In the genomic region with DNA sequence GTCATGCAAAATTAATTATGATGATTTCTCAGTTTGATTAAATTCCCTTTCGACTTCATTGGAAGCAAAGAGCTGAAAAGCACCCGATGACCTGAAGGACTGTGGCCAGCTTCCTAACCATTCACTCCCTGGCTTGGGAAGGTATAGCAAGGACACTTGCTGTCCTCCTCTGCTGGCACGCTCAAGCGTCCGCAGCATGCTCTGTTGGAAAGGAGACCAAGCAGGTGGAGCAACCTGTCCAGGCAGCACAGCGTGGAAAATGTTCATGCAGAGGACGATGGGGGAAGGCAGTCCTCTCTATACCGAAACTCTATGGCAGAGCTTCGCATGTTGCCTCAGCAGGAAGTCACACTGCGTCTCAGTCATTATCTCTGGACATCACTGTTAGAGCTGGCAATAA, we compare ENCODE assay signal across 21 mouse cellular contexts.
DNase-seq lines count a peak whose midpoint lies in the region; ATAC-seq and TF ChIP-seq lines count a peak whose summit lies in the region.
"Had no signal": no experiment of that assay in that cellular context is flagged by ENCODE, and none has a peak within 500 bp of the region (broad histone marks: within the 10 kb centered on the region; RNA-seq: fewer than 3 reads in every experiment).

No protein-coding gene starts in this region.

- H3K27ac ChIP-seq in cerebellum, adult 2 months (ENCODE audit: insufficient read depth, low read length), result peak overlapping the region; percentile 40
- no peak overlapping the region for H3K27ac ChIP-seq in hindbrain, postnatal 0 days
- H3K27ac ChIP-seq: embryonic facial prominence, embryonic 15.5 days; forebrain, embryonic 10.5 days; gastrocnemius, adult 2 months; hindbrain, embryonic 10.5 days; hindbrain, embryonic 14.5 days had no signal

- H3K9ac ChIP-seq in hindbrain, postnatal 0 days (replicated peaks; ENCODE audit: low read length), result no peak overlapping the region
- H3K9ac ChIP-seq: embryonic facial prominence, embryonic 15.5 days; heart, embryonic 12.5 days; hindbrain, embryonic 14.5 days had no signal

- H3K27me3 ChIP-seq in cerebellum, adult 2 months (ENCODE audit: control insufficient read depth, insufficient read depth, low read length), result no peaks in the 10 kb centered on the region
- H3K27me3 ChIP-seq in hindbrain, postnatal 0 days (ENCODE audit: insufficient read depth, low read length), result no peaks in the 10 kb centered on the region
- H3K27me3 ChIP-seq: CH12.LX; embryonic facial prominence, embryonic 15.5 days; heart, embryonic 12.5 days; Patski had no signal

- TF ChIP-seq POLR2A in cerebellum, adult 2 months (IDR thresholded peaks at IDR 0.05; ENCODE audit: borderline replicate concordance, insufficient read depth, low read length), result 0 out of 2 replicates have a peak, but pooled peaks have one; percentile 11

- H3K4me3 ChIP-seq in cerebellum, adult 2 months (replicated peaks; ENCODE audit: insufficient read depth, low read depth, low read length), result no peak overlapping the region
- no peak overlapping the region for H3K4me3 ChIP-seq in hindbrain, postnatal 0 days (ENCODE audit: low read length)
- H3K4me3 ChIP-seq: embryonic facial prominence, embryonic 15.5 days; erythroblast, embryonic 14.5 days; forebrain, embryonic 10.5 days; gastrocnemius, adult 2 months; heart, embryonic 12.5 days; hindbrain, embryonic 10.5 days had no signal

- H3K4me1 ChIP-seq in cerebellum, adult 2 months (ENCODE audit: control insufficient read depth, insufficient read depth, low read length), result peaks cover 16% of the 10 kb centered on the region
- H3K4me1 ChIP-seq in hindbrain, postnatal 0 days (ENCODE audit: insufficient read depth, low read length), result no peaks in the 10 kb centered on the region
- H3K4me1 ChIP-seq: embryonic facial prominence, embryonic 15.5 days; forebrain, embryonic 10.5 days; heart, embryonic 12.5 days; hindbrain, embryonic 10.5 days had no signal

- no peak for ATAC-seq in hindbrain, postnatal 0 days
- ATAC-seq: activated CD4-positive, CD25-positive, alpha-beta regulatory T cell, adult 4 months; forebrain, embryonic 14.5 days; intestine, postnatal 0 days; Patski had no signal

- no peak overlapping the region for H3K4me2 ChIP-seq in hindbrain, postnatal 0 days (ENCODE audit: low read depth, low read length)
- H3K4me2 ChIP-seq: embryonic facial prominence, embryonic 15.5 days; heart, embryonic 12.5 days; hindbrain, embryonic 14.5 days had no signal

- DNase-seq in testis, postnatal 14 days (ENCODE audit: low spot score), result peak; percentile 7
- DNase-seq in testis, postnatal 10 days (ENCODE audit: low spot score), result no peak
- peak; percentile 82 to 91 for DNase-seq in cerebellum, adult 2 months
- peak; percentile 48 to 64 for DNase-seq in cerebellum, postnatal 10 days
- no peak for DNase-seq in liver
- DNase-seq in hindbrain, postnatal 0 days (ENCODE audit: low spot score), result no peak
- no peak for DNase-seq in spleen, postnatal 14 days (ENCODE audit: low spot score in 2 of 2)
- DNase-seq: adrenal gland, postnatal 14 days; gastrocnemius, adult 2 months; gastrocnemius, postnatal 25 days had no signal

- TF ChIP-seq CTCF in cerebellum, adult 2 months (IDR thresholded peaks at IDR 0.05; ENCODE audit: borderline replicate concordance, insufficient read depth, low read depth, low read length), result no peak
- TF ChIP-seq CTCF in hindbrain, postnatal 0 days (IDR thresholded peaks at IDR 0.05; ENCODE audit: low read depth), result no peak

- H3K36me3 ChIP-seq in hindbrain, postnatal 0 days (ENCODE audit: insufficient read depth, low read length), result no peaks in the 10 kb centered on the region
- H3K36me3 ChIP-seq: embryonic facial prominence, embryonic 15.5 days; forebrain, embryonic 10.5 days; heart, embryonic 12.5 days; hindbrain, embryonic 10.5 days had no signal

- 10% methylated on average over 10 of the region's 10 CpGs for WGBS in cerebellum, adult 2 months
- WGBS in hindbrain, postnatal 0 days, result 85% methylated on average over 10 of the region's 10 CpGs

- no peaks in the 10 kb centered on the region for H3K9me3 ChIP-seq in hindbrain, postnatal 0 days (ENCODE audit: low read length)
- H3K9me3 ChIP-seq: embryonic facial prominence, embryonic 15.5 days; forebrain, embryonic 10.5 days; heart, embryonic 12.5 days; hindbrain, embryonic 10.5 days had no signal

Comparison
In these comparisons a context has a peak if more than half of its experiments do, and no peak if none do; other contexts are left out.
1. DNase-seq: peak in testis, postnatal 14 days (single experiment), cerebellum, adult 2 months (2 of 2) and cerebellum, postnatal 10 days (2 of 2); none in testis, postnatal 10 days (single experiment), liver (single experiment), hindbrain, postnatal 0 days (single experiment) and spleen, postnatal 14 days (0 of 2).